Mouse (Mus musculus): ENCODE results near the gene Klk7.

Gene Klk7

DNA sequence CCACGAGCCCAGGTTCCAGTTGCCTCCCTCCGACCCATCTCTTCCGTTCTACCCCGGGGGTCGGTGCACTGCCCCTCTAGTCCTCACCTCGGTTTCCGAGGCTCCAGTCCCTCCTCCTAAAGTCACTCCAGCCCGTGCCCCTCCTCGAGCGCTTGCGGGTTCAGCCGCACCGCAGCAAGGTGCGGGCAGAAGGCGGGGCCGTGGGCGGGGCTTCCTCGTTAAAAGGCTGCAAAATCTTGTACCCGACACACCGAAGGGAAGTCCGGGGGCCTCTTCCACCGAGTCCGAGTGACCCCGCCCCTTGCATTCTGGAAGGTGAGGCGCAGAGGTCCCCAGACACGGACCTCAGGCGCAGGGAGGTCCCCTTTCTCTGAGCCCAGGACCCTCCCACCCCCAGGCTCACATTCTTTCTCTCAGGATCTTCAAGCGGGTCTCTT, 13.7 kb upstream of the Klk7 start, which contains the start of gene Klk8:
Klk8 (plus strand) TSS at position 245 of the 437 bp plus-strand sequence.
- no peak for DNase-seq (ENCODE audit: low spot score)

DNA sequence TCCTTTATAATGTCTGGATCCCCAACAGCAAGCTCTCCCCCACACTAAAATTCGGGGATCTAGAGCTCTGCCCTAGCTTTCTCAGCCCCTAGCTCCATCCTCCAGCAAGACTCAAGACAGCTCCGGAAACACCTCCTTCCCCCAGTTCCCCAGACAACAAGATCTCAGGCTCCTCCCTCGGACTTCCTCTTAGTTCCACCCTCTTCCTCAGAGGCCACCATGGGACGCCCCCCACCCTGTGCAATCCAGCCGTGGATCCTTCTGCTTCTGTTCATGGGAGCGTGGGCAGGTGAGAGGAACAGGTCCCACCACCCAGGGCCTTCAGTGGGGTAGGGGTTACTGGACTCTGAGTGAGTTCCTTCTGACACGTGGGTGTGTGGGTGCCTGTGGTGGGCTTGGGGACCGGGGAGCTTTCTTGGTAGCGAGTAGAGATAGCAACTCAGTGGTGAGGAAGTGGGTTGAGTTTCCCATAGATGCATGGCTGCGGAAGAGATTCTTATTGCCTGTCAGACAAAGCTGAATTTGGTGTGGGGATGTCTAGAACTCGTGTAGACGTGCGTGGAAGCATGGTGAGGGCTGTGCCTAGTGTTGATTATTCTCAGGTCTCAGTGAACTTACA, 13.1 kb upstream of the Klk7 start:
- no peak for DNase-seq (ENCODE audit: low spot score)

DNA sequence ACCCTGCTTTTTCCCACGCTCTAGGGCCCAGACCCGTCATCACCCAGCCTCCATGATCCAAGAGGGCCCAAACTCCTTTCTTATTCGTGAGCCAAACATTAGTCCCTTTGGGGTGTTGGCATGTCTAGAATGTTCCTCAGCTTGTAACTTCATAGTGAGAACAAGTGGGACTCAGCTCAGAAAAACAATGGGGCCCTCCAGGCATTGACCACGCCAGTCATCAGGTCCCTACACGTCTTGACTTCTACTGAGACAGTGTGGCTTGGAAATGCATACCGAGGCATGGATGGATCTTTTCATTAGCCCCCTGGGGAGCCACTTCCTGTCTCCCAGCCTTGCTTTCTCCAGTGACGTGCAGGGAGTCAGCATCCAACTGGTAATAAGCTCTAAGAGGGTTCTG, 11.2 kb upstream of the Klk7 start:
- DNase-seq (ENCODE audit: low spot score): no peak

DNA sequence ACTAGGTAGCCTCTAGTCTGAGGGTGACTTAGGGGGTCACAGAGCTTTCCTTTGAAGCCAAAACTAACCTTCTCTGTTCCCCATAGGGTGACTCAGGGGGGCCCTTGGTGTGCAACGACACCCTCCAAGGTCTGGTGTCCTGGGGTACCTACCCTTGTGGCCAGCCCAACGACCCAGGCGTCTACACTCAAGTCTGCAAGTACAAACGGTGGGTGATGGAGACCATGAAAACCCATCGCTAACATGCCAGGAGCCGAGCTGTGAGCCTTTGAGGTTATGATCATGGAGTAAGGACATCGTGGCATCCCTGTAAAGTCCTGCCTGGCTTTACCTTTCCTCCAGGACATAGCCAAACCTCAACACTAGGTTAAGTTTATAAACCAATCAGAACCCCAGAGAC, 4.1 kb downstream of the Klk7 start:
- DNase-seq (ENCODE audit: low spot score): no peak

DNA sequence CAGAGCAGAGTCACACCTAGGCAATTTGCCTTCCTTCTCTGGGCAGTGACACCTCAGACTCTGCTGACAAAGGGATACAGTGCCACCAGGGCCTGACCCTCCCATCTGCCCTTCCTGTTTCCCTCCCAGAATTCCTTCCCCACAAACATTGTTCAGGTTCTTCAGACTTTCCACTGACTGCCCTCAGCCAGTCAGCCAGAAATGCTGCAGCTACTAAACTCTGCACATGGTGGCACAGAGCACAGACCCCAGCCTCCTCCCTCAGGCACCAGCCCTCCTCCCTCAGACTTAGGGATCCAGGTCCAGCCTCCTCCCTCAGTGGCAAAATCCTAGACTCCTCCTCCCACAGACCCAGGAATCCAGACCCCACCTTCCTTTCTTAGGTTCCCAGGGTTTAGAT, 5.7 kb downstream of the Klk7 start:
- DNase-seq (ENCODE audit: low spot score): no peak

DNA sequence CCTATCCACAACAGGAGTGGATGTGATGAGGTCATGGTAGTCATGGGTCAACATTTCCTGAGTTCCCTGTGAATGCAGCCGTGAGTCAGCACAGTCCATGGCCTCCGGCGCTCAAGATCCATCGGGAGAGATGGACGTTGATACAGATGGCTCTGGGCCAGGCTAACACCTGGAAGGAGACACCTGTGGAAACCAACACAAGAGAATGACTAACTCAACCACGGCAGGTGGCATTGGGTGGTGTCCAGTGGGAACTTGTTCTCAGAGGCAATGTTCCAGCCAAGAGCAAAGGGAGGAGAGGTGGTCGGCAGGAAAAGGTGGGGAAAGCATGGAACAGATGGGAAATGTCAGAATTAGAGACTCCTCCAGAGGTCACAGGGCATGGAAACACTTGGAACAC, 10.5 kb downstream of the Klk7 start:
- DNase-seq (ENCODE audit: low spot score): no peak

DNA sequence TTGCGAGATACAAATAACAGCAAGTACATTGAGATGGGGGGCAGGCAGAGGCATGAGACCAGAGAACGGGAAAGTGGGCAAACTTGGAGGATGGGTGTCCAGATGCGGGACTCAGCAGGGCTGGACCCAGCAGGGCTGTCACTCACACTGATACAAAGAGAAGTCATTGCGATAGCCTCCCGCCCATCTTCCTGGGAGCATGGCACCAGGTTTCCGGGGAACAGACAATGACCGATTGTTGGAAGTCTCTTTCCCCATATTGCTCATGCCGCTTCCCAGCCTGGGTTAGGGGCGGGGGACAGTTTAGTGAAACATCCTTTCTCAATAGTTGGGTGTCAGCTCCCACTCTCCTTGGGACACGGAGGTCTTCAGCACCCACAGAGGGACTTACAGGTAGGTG, 13.1 kb downstream of the Klk7 start, which contains the start of gene Klk6:
Klk6 (plus strand) TSS at position 301 of the 400 bp plus-strand sequence.
- DNase-seq (ENCODE audit: low spot score): no peak

DNA sequence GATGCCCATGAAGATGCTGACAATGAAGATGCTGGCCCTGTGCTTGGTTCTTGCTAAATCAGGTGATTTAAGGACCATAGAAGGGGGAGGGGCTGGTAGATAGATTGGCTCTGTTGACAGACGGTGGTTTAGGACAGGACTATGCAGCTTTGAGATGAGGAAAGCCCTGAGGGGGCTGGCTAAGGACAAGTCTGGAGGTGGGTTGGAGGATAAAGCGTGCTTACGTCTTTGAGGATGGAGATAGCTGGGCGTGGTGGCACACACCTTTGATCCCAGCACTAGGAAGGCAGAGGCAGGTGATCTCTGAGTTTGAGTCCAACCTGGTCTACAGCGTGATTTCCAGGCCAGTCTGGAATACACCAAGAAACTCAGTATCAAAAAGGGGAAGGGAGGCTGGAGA, 15.0 kb downstream of the Klk7 start:
- no peak for DNase-seq (ENCODE audit: low spot score)

DNA sequence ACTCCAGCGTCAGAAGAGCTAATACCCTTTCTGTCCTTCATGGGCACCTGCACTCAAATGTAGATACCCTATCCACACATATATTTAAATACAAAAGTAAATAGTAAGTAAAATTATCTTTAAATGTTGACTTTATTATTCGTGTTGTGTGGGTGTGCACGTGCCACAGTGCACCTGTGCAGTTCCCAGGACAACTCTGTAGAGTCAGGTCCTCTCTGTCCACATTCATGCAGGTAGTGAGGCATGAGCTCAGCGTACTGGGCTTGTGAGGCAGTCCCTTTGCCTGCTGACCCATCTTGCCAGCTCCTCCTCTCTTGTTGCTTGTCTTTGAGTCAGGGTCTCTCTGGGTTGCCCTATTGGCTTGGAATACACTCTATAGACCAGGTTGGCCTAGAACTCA, 16.6 kb downstream of the Klk7 start:
- no peak for DNase-seq (ENCODE audit: low spot score)

DNA sequence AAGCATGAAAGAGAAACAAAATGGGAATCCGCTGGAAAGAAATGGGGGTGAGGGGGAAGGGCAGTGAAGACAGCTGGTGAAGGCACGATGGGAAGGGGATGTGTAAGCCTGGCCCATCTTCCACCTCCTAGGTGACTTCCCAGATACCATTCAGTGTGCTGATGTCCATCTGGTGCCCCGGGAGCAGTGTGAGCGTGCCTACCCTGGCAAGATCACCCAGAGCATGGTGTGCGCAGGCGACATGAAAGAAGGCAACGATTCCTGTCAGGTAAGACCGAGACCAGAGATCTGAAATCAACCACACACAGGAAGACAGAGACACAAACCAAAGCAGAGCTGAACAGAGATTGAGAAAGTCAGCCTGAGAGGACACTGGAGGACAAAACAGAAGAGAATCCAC, 17.9 kb downstream of the Klk7 start:
- DNase-seq (ENCODE audit: low spot score): no peak

DNA sequence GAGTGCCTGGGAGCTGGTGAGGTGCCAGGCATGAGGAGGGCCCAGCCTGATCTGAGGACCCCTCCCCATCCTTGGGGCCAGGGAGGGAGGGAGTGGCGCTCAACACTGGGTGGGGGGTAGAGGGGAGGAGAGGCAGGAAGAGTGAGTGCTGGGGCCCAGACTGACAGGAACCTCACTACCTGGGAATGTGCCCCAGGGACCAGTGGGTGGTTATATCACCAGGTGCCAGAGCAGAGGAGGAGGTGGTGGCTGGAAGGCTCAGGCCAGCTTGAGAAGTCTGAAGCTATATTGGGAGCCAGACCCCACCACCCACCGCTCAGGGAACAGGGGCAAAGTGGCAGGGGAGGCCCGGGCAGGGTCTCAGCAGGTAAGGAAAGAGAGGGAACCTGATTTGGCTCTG, 30.6 kb downstream of the Klk7 start, which contains the start of gene Klk5:
Klk5 (plus strand) TSS at position 271 of the 400 bp plus-strand sequence.
- DNase-seq (ENCODE audit: low spot score): no peak

DNA sequence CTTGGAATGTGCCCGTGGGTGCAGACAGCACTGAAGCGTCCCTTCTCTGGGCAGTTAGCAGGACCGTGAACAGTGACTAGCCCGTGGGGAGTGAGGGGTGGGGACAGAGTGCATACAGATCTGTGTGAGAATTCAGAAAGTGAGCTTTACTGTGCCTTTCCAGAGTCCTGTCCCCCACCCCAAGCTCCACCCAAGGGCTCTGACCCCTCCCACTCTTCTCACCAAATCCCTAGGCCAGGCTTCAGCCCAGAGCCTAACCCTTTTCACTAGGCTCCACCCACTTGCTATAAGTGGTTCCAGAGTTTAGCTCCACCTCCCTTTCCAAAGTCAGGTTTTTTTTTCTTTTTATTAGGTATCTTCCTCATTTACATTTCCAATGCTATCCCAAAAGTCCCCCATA, 32.7 kb downstream of the Klk7 start:
- no peak for DNase-seq (ENCODE audit: low spot score)

DNA sequence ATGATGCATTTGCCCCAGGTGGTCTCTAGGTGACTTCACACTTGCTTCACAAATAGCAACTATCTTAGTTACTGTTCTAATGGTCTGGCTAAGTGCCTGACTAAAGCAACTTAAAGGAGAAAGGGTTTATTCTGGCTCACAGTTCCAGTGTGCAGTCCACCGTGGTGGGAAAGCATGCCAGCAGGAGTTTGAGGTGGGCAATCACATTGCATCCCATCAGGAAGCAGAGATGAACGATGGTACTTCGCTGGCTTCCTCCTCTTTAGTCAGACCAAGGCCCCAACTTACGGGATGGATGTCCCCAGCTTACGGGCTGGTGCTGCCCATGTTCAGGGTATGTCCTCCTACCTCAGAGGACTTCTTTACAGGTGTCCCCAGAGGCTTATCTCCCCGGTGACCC, 40.5 kb downstream of the Klk7 start:
- DNase-seq (ENCODE audit: low spot score): no peak

DNA sequence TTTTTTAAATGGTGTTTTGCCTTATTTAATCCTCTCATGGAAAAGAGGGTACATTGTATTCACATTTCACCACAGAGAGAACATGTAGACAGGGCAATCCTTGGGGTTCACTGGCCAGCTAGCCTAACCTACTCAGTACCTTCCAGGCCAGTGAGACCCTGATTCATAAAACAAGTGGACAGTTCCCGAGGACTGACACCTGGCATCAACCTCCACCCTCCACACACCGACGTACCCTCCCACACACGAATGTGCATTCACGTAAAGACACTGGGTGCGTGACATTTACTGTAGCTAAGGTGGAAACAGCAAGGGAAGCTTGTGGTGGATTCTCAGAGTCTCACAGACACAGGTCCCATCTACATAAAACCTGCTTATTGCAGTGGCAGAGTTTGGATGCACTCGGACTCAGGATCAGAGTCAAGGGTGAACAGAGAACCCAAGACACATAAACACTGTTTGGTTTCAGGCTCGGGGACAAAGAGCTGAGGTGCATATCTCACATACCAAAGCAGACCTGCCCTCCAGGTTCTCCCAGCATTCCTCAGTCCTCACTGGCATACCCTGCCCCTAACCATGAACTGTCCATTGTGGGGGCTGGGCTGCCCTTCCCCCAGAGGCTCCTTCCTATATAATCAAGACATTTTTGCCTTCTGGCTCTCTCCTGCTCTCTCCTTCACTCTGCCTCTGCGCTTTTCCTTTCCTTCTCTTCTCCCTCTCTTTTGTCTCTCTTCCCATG, 43.7 kb downstream of the Klk7 start:
- DNase-seq (ENCODE audit: low spot score): no peak

DNA sequence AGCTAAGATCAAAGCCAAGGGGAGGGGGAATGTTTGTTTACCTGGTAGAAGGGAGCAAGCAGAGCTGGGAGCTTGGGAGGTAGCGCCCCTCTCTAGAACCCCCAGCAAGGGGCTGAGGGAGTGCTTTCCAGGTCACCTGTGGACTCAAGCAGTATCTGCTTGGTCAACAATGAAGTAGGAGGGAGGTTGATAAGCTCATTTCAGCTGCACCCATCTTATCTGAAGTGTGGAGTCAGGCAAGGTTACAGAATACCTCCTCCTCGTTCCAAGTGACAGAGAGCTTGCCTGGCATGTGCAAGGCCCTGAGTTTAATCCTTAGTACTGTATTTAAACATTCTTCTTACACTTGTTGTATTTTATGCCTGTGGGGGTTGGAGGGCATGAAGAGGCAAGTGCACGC, 44.6 kb downstream of the Klk7 start:
- no peak for DNase-seq (ENCODE audit: low spot score)

DNA sequence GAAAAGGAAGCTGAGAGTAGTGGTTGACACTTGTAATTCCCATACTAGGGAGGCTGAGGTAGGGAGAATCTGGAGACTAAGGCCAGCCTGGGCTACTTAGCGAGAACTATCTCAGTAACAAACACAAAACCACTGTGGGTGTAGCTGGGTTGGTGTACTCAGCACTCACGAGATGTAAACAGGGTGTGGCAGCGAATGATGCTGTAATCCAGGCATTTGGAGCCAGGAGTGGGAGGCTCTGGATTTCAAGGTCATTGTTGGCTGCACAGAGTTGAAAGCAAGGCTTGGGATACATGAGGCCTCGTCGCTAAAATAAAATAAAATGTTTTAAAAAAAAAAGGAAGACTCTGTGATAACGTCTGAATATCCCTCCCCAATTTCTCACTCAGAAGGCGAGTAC, 45.2 kb downstream of the Klk7 start:
- DNase-seq (ENCODE audit: low spot score): no peak

DNA sequence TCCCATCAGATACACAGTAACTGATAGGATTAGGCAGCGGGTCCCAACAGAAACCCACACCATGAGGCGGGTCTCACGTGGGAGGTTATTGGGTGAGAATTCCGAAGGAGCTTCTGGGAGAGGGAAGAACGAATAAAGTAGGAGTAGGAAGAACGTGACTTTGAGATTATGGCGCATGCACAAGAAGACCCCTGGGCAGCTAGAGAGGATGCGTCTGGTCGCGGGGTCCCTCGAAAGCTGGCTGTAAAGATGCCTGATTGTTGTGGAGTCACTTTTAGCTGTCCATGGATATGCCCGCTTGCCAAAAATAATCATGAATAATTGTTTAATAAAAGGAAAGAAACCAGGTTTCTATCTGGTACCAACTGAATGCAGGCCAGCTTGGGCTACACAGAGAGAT, 46.4 kb downstream of the Klk7 start:
- DNase-seq (ENCODE audit: low spot score): no peak

DNA sequence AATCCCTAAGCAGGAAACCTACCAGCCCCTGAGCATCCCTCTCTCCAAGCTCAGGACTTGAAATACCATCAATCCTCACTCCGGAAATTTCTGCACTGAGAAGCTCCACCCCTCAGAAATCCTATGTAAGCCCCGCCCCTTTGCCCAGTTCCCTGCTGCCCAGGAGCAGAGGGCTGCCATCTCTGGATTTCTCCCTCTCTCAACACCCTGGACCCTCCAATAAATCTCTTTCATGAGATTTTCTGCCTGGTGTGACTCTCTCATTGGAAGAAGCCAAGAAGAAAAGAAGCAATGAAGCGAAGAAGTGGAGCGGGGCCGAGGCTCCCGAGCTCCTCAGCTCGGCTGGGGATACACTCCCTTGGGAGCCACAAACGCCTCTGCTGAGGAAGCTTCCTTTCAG, 49.3 kb downstream of the Klk7 start:
- DNase-seq (ENCODE audit: low spot score): no peak
